Mouse (Mus musculus): ENCODE measurements around the gene Map3k14. TPM values are rescaled to one million over a fixed set of nuclear protein-coding genes. Genes with fewer than 3 reads are reported as not detected.

Map3k14 gene
- total and polyA plus RNA-seq, 2 experiments from 2014 or later: 1.5 to 6.7 TPM

DNA sequence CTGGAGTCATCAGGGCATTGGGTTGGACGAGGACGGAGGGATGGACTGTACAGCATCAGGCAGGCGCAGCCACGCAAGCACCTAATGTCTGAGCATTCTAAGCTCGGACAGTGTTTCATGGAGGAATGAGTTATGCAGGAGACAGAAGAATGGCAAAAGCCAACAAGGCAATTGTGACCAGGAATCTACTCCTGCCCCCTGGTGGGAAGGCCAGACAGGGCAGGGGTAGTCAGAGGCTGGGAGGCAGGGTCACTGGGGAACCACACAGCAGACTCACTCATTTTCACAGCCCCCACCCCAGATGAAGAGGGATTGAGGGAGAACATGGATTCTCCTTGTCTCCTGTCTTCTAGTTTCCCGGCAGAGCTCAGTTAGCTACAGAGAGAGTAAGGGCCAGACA is 4.7 kb upstream of the Map3k14 start:
- ATAC-seq: no peak

DNA sequence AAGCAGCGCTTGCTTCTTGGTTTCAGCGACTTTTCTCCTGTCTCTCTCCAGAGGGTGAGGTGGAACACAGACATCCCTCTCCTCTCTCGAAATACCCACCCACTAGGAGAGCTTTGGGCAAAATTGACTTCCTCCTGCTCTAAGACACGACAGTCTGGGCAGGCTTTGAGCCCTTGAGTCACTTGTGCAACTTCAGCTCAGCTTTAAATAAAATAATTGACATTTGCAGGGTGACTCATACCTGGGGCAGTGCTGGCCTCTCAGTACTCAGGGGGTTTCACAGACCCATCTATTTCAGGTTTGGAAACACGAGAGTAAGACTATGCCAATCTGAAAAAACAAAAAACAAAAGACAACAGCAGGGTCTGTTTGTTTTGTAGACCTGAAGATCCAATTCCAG is 2.2 kb upstream of the Map3k14 start:
- Histone ChIP-seq H3K4me1 (ENCODE audit: insufficient read depth, low read length) (peaks cover 6% of the 10 kb centered on the region), H3K4me3 (ENCODE audit: low read length) (no peak overlapping the region), H3K9me3 (ENCODE audit: low read length) (no peaks in the 10 kb centered on the region), H3K36me3 (ENCODE audit: insufficient read depth, low read length) (no peaks in the 10 kb centered on the region), H3K4me2 (ENCODE audit: low read depth, low read length) (no peak overlapping the region), H3K9ac (replicated peaks; ENCODE audit: low read length) (no peak overlapping the region), H3K27me3 (ENCODE audit: insufficient read depth, low read length) (no peaks in the 10 kb centered on the region), H3K27ac (no peak overlapping the region)
- ATAC-seq (no peak), DNase-seq (ENCODE audit: low spot score) (no peak)
- TF ChIP-seq CTCF (IDR thresholded peaks at IDR 0.05; ENCODE audit: low read depth): no peak
- 75% methylated on average over 5 of the region's 5 CpGs for WGBS

More for the DNA sequence above, 4.7 kb upstream of the Map3k14 start:
- Histone ChIP-seq H3K9ac (replicated peaks; ENCODE audit: low read length) (no peak overlapping the region), H3K27me3 (ENCODE audit: insufficient read depth, low read length) (no peaks in the 10 kb centered on the region), H3K4me1 (ENCODE audit: insufficient read depth, low read length) (peaks cover 3% of the 10 kb centered on the region), H3K9me3 (ENCODE audit: low read length) (no peaks in the 10 kb centered on the region), H3K27ac (no peak overlapping the region), H3K36me3 (ENCODE audit: insufficient read depth, low read length) (no peaks in the 10 kb centered on the region), H3K4me3 (ENCODE audit: low read length) (no peak overlapping the region), H3K4me2 (ENCODE audit: low read depth, low read length) (no peak overlapping the region)
- DNase-seq (ENCODE audit: low spot score): no peak
- TF ChIP-seq CTCF (IDR thresholded peaks at IDR 0.05; ENCODE audit: low read depth): peak; percentile 59
- WGBS: 74% methylated on average over 6 of the region's 6 CpGs

DNA sequence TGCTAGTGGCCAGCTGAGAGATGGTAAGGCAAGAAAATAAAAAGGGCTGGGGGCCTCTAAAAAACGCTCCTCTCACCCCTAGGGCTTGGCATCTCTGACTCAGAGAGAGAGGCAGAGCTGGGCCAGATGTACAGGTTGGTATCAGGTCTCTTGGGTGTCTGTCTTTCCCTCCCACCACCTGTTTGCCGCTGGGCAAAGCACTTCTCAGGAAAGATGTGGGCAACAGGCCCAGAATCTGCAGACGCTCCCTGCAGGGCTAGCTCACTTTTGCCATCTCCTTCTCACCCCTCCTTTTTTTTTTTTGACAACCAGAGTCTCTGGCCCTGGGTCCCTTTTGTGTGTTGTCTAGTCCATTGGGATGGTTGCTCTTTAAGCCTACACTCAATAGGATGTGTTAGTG is 1.6 kb upstream of the Map3k14 start:
- H3K9me3 ChIP-seq (ENCODE audit: low read length): no peaks in the 10 kb centered on the region
- DNase-seq (ENCODE audit: low spot score) (no peak), ATAC-seq (no peak)
- 73% methylated on average over 3 of the region's 3 CpGs for WGBS
- no peak overlapping the region for H3K4me3 ChIP-seq (ENCODE audit: low read length)
- no peak overlapping the region; the same call in 1 of the 2 replicates for H3K27ac ChIP-seq
- no peak overlapping the region for H3K4me2 ChIP-seq (ENCODE audit: low read depth, low read length)
- peaks cover 7% of the 10 kb centered on the region for H3K4me1 ChIP-seq (ENCODE audit: insufficient read depth, low read length)
- no peaks in the 10 kb centered on the region for H3K27me3 ChIP-seq (ENCODE audit: insufficient read depth, low read length)
- H3K36me3 ChIP-seq (ENCODE audit: insufficient read depth, low read length): no peaks in the 10 kb centered on the region
- no peak overlapping the region for H3K9ac ChIP-seq (replicated peaks; ENCODE audit: low read length)
- TF ChIP-seq CTCF (IDR thresholded peaks at IDR 0.05; ENCODE audit: low read depth): no peak

DNA sequence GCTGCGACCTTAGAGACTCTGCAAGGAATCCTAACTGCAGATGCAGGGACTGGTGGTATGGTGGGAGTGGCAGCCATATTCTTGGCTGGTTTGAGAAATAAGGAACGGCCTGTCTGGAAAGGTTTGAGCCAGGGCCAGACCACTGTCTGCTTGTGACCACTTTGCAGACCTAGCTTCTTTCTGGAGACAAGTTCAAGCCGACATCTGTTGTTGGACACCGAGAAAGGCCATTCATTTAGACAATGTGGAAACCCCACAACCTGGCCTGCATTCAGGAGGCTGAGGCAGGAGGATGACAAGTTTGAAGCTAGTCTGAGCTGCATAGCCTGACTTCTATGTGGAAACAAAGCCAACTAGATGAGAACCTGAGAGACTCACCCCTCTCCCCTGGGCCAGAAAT is 1.1 kb upstream of the Map3k14 start:
- Histone ChIP-seq H3K4me3 (ENCODE audit: low read length) (no peak overlapping the region), H3K9ac (replicated peaks; ENCODE audit: low read length) (no peak overlapping the region), H3K36me3 (ENCODE audit: insufficient read depth, low read length) (no peaks in the 10 kb centered on the region), H3K9me3 (ENCODE audit: low read length) (no peaks in the 10 kb centered on the region), H3K27ac (peak overlapping the region; percentile 83; the same call in 1 of the 2 replicates), H3K27me3 (ENCODE audit: insufficient read depth, low read length) (no peaks in the 10 kb centered on the region), H3K4me1 (ENCODE audit: insufficient read depth, low read length) (peaks cover 7% of the 10 kb centered on the region), H3K4me2 (ENCODE audit: low read depth, low read length) (peak overlapping the region; percentile 90; the same call in 1 of the 2 replicates)
- DNase-seq (ENCODE audit: low spot score) (no peak), ATAC-seq (no peak)
- no peak for TF ChIP-seq CTCF (IDR thresholded peaks at IDR 0.05; ENCODE audit: low read depth)
- 69% methylated on average over 4 of the region's 4 CpGs for WGBS

DNA sequence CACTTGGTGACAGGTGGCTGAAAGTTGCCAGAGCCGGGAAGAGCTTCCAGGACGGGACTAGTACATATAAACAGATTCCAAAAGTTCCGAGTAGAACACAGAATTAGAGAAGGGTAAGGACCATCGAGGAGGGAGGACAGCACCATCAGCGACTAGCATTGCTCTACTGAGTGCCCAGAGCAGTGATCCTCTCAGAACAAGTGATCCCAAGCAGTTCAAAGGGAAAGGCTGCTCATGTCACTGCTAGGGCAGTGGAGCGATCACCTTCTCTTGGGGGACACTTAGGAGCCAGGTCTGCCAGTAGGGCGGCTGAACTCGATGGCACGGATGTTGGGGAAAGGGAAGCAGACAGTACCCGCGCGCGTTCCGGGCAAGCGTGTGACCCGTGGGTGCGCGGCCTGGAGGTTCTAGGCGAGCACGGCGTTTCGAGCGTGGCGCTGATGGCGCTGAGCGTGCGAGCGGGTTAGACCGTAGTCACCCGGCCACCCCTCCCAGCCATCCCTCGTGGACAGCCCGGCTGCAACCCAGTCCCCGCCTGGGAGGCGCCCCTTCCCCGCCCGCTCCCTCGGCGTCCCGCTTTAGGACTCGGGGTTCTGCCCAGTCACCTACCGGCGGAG is 435 bp downstream of the Map3k14 start:
- Histone ChIP-seq H3K9me3 (ENCODE audit: low read length) (no peaks in the 10 kb centered on the region), H3K4me3 (ENCODE audit: low read length) (peak overlapping the region; percentile 71), H3K9ac (replicated peaks; ENCODE audit: low read length) (peak overlapping the region; percentile 61), H3K36me3 (ENCODE audit: insufficient read depth, low read length) (no peaks in the 10 kb centered on the region), H3K4me1 (ENCODE audit: insufficient read depth, low read length) (peaks cover 19% of the 10 kb centered on the region), H3K27me3 (ENCODE audit: insufficient read depth, low read length) (no peaks in the 10 kb centered on the region), H3K27ac (peak overlapping the region; percentile 87), H3K4me2 (ENCODE audit: low read depth, low read length) (peak overlapping the region; percentile 90)
- DNase-seq (ENCODE audit: low spot score): no peak
- peak; percentile 72 for ATAC-seq
- TF ChIP-seq CTCF (IDR thresholded peaks at IDR 0.05; ENCODE audit: low read depth): peak; percentile 23; the same call in 1 of the 2 replicates
- WGBS: under 1% methylated on average over 40 of the region's 42 CpGs

DNA sequence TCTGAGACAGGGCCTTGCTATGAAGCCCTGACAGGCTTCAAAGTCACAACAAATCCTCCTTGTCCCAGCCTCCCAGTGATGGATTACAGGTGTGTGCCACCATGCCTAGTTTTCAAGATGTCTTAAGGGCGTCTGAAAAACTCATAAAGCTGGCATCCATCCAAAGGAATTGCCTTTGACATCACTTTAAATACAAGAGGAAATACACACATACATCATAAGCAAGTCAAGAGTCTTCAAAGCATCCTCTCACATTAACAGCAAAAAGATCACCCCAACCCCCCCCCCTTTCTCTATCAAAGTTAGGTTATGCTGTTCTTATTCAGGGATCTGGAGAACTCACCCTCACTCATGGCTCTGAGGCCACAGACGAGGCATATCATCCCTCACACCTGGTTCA is 1.4 kb downstream of the Map3k14 start:
- 42% methylated on average over 2 of the region's 2 CpGs for WGBS
- Histone ChIP-seq H3K4me2 (ENCODE audit: low read depth, low read length) (peak overlapping the region; percentile 90), H3K4me3 (ENCODE audit: low read length) (peak overlapping the region; percentile 71; the same call in 1 of the 2 replicates), H3K27me3 (ENCODE audit: insufficient read depth, low read length) (no peaks in the 10 kb centered on the region), H3K4me1 (ENCODE audit: insufficient read depth, low read length) (peaks cover 20% of the 10 kb centered on the region), H3K27ac (no peak overlapping the region), H3K9ac (replicated peaks; ENCODE audit: low read length) (no peak overlapping the region), H3K36me3 (ENCODE audit: insufficient read depth, low read length) (no peaks in the 10 kb centered on the region), H3K9me3 (ENCODE audit: low read length) (no peaks in the 10 kb centered on the region)
- ATAC-seq: no peak
- DNase-seq (ENCODE audit: low spot score): no peak
- TF ChIP-seq CTCF (IDR thresholded peaks at IDR 0.05; ENCODE audit: low read depth): no peak

DNA sequence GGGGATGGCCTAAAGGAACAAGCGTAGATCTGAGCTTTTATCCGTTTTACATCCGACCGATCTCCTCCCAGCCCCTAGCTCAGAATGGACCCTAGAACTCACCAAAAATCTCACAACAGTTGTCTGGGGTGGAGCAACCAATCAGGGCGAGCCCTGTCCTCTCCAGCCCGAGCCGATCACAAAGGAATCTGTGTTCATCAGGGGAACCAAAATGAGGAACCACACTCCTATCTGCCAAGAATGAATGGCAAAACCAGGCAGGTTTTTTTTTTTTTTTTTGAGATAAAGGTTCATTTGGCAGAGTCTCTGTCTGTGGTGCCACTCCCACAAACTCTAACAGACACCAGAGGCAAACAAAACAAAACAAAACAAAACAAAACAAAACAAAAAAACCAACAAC is 2.1 kb downstream of the Map3k14 start:
- ATAC-seq: no peak
- DNase-seq (ENCODE audit: low spot score): no peak
- H3K9ac ChIP-seq (replicated peaks; ENCODE audit: low read length): no peak overlapping the region
- H3K36me3 ChIP-seq (ENCODE audit: insufficient read depth, low read length): no peaks in the 10 kb centered on the region
- H3K27me3 ChIP-seq (ENCODE audit: insufficient read depth, low read length): no peaks in the 10 kb centered on the region
- no peak overlapping the region for H3K27ac ChIP-seq
- H3K4me1 ChIP-seq (ENCODE audit: insufficient read depth, low read length): peaks cover 20% of the 10 kb centered on the region
- no peak overlapping the region for H3K4me3 ChIP-seq (ENCODE audit: low read length)
- H3K9me3 ChIP-seq (ENCODE audit: low read length): no peaks in the 10 kb centered on the region
- no peak for TF ChIP-seq CTCF (IDR thresholded peaks at IDR 0.05; ENCODE audit: low read depth)
- H3K4me2 ChIP-seq (ENCODE audit: low read depth, low read length): peak overlapping the region; percentile 90; the same call in 1 of the 2 replicates
- WGBS: 39% methylated on average over 7 of the region's 7 CpGs
